Mouse (Mus musculus) bone marrow macrophage, adult 2 months (primary cell): Measurements from ENCODE around the gene Slc4a8.

Source experiments
- CTCF ChIP-seq: IDR thresholded peaks from 2 replicates; pipeline ENCODE4 v1.5.1; 2012; ENCODE audit warnings: low read depth, mild to moderate bottlenecking, low read length, moderate library complexity
- POLR2A ChIP-seq: IDR thresholded peaks from 2 replicates; pipeline ENCODE4 v1.6.1; 2012; ENCODE audit warnings: mild to moderate bottlenecking, low read depth, low read length, borderline replicate concordance

DNA sequence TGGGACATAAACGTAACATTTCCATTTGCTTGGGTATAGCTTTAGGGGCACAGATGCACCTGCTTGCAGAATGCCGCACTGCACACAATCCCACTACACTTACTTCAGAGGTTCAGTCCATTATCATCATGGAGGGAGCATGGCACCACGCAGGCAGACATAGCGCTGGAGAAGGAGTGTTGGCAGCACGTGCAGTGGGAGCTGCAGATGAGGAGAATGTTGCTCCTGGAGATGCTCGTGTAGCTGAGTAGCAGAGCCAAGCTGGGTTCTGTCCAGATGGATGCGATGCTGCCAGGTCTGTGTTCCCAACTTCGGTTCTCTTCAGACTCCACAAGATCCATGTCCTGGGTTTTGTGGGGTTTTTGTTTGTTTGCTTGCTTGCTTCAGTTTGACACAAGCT, 64.5 kb downstream of the Slc4a8 start:
- TF ChIP-seq CTCF, result no peak
- TF ChIP-seq POLR2A, result no peak
